Mouse (Mus musculus) embryonic facial prominence, embryonic 14.5 days (tissue): ENCODE results near the gene Pspn. TPM values are rescaled to one million over a fixed set of nuclear protein-coding genes. Genes with fewer than 3 reads are reported as not detected.
A peak's percentile ranks its signal among the peaks of the same experiment; 100 is the strongest.

Experiments
- ATAC-seq: fragments of 200-750 bp; cut with Nextera tagmentation; 2 replicates; pipeline ENCODE4 v1.8.0; 2017; ENCODE audit warnings: low read depth, moderate number of reproducible peaks, moderate TSS enrichment
- DNase-seq: peaks from one replicate; pipeline ENCODE4 v3.0.0-alpha.2; 2015; ENCODE audit warnings: low spot score
- H3K27ac ChIP-seq: fragments of 300-500 bp; sonication (generic); replicated peaks from 2 replicates; pipeline ENCODE4 v1.5.1; 2014; ENCODE audit warnings: low read depth, mild to moderate bottlenecking, low read length, moderate library complexity
- H3K27me3 ChIP-seq: fragments of 300-500 bp; sonication (generic); replicated peaks from 2 replicates; pipeline ENCODE4 v1.6.1; 2014; ENCODE audit warnings: low read length; ENCODE audit not compliant: control insufficient read depth, insufficient read depth
- H3K36me3 ChIP-seq: fragments of 300-500 bp; sonication (generic); 2 replicates; pipeline ENCODE4 v1.6.1; 2014; ENCODE audit warnings: low read length, mixed read lengths; ENCODE audit not compliant: control insufficient read depth, insufficient read depth
- H3K4me1 ChIP-seq: fragments of 300-500 bp; sonication (generic); 2 replicates; pipeline ENCODE4 v1.6.1; 2014; ENCODE audit warnings: antibody characterized with exemption, low read length; ENCODE audit not compliant: control insufficient read depth, insufficient read depth
- H3K4me2 ChIP-seq: fragments of 300-500 bp; sonication (generic); 2 replicates; pipeline ENCODE4 v1.6.1; 2014; ENCODE audit warnings: low read depth, mild to moderate bottlenecking, low read length, moderate library complexity, mixed read lengths
- H3K4me3 ChIP-seq: fragments of 300-500 bp; sonication (generic); 2 replicates; pipeline ENCODE4 v1.5.1; 2014; ENCODE audit warnings: low read depth, mild to moderate bottlenecking, low read length
- H3K9ac ChIP-seq: fragments of 300-500 bp; sonication (generic); 2 replicates; pipeline ENCODE4 v1.6.1; 2014; ENCODE audit warnings: low read depth, mild to moderate bottlenecking, low read length, moderate library complexity, mixed read lengths
- H3K9me3 ChIP-seq: fragments of 300-500 bp; sonication (generic); 2 replicates; pipeline ENCODE4 v1.6.1; 2016; ENCODE audit warnings: low read length; ENCODE audit not compliant: control insufficient read depth
- WGBS: fragments of 180-500 bp; shearing (Covaris S2); extraction: QIAGEN DNeasy Blood & Tissue Kit; methylation state at CpG from one replicate; pipeline ENCODE4 v1.1.7; 2014; 5-methylcytosine and 5-hydroxymethylcytosine counted together
- polyA plus RNA-seq: library from polyadenylated mRNA; unstranded; fragments of >200 nt; fragmentation: Nextera tagmentation; extraction: Ambion mirVana; gene quantifications from 2 replicates; pipeline ENCODE4 v1.2.1, GENCODE M21; 2014

Pspn gene
- polyA plus RNA-seq, 1 experiment from 2014 or later, result not detected

GRCm38 (mm10) chr17:57029691-57030090 is 29.9 kb upstream of the Pspn start:
- Histone ChIP-seq H3K4me2 (peak overlapping the region; percentile 93), H3K36me3 (peaks cover 41% of the 10 kb centered on the region), H3K9ac (peak overlapping the region; percentile 100; the same call in 1 of the 2 replicates), H3K4me1 (peaks cover 13% of the 10 kb centered on the region), H3K9me3 (no peaks in the 10 kb centered on the region), H3K27ac (no peak overlapping the region), H3K27me3 (no peaks in the 10 kb centered on the region), H3K4me3 (peak overlapping the region; percentile 99)
- DNase-seq (no peak), ATAC-seq (no peak)
- WGBS, result 43% methylated on average over 8 of the region's 8 CpGs

- Histone ChIP-seq H3K9ac (no peak overlapping the region), H3K36me3 (peaks cover 63% of the 10 kb centered on the region)
Observed at GRCm38 (mm10) chr17:57027471-57027870, 27.7 kb upstream of the Pspn start.

GRCm38 (mm10) chr17:57020960-57021359 is 21.1 kb upstream of the Pspn start:
- Histone ChIP-seq H3K9ac (no peak overlapping the region), H3K27me3 (no peaks in the 10 kb centered on the region), H3K4me3 (no peak overlapping the region), H3K4me1 (no peaks in the 10 kb centered on the region), H3K4me2 (no peak overlapping the region), H3K9me3 (no peaks in the 10 kb centered on the region), H3K36me3 (peaks cover 67% of the 10 kb centered on the region), H3K27ac (no peak overlapping the region)
- WGBS, result 92% methylated on average over 5 of the region's 5 CpGs
- ATAC-seq (no peak), DNase-seq (no peak)

More at GRCm38 (mm10) chr17:57027471-57027870, 27.7 kb upstream of the Pspn start:
- DNase-seq (no peak), ATAC-seq (no peak)
- H3K4me3 ChIP-seq, result no peak overlapping the region
- H3K27ac ChIP-seq, result no peak overlapping the region
- no peak overlapping the region for H3K4me2 ChIP-seq
- no peaks in the 10 kb centered on the region for H3K27me3 ChIP-seq
- H3K9me3 ChIP-seq, result no peaks in the 10 kb centered on the region
- WGBS, result 87% methylated on average over 4 of the region's 4 CpGs
- peaks cover 13% of the 10 kb centered on the region for H3K4me1 ChIP-seq

- Histone ChIP-seq H3K27me3 (no peaks in the 10 kb centered on the region), H3K27ac (no peak overlapping the region), H3K9ac (no peak overlapping the region), H3K4me1 (no peaks in the 10 kb centered on the region), H3K4me3 (no peak overlapping the region), H3K4me2 (no peak overlapping the region), H3K9me3 (no peaks in the 10 kb centered on the region), H3K36me3 (peaks cover 55% of the 10 kb centered on the region)
- ATAC-seq, result no peak
- WGBS, result 86% methylated on average over 2 of the region's 2 CpGs
- no peak for DNase-seq
Observed at GRCm38 (mm10) chr17:57019693-57020092, 19.9 kb upstream of the Pspn start.

- Histone ChIP-seq H3K4me3 (peak overlapping the region; percentile 72), H3K4me2 (peak overlapping the region; percentile 89), H3K36me3 (peaks cover 15% of the 10 kb centered on the region), H3K27ac (peak overlapping the region; percentile 97), H3K4me1 (peaks cover 13% of the 10 kb centered on the region), H3K27me3 (no peaks in the 10 kb centered on the region), H3K9me3 (no peaks in the 10 kb centered on the region), H3K9ac (peak overlapping the region; percentile 80; the same call in 1 of the 2 replicates)
- DNase-seq (no peak), ATAC-seq (no peak)
- WGBS, result 72% methylated on average over 13 of the region's 13 CpGs
Observed at GRCm38 (mm10) chr17:57012245-57012795, 12.5 kb upstream of the Pspn start.

- DNase-seq (peak; percentile 100), ATAC-seq (peak; percentile 93)
- H3K9ac ChIP-seq, result peak within 1 kb of the TSS; percentile 84
- WGBS, result under 1% methylated on average over 46 of the region's 51 CpGs
- H3K27me3 ChIP-seq, result no peaks in the 10 kb centered on the region
- no peaks in the 10 kb centered on the region for H3K9me3 ChIP-seq
- H3K4me1 ChIP-seq, result peaks cover 13% of the 10 kb centered on the region
- peaks cover 24% of the 10 kb centered on the region for H3K36me3 ChIP-seq
- peak within 1 kb of the TSS; percentile 89 for H3K4me2 ChIP-seq
- peak within 1 kb of the TSS; percentile 72 for H3K4me3 ChIP-seq
- peak within 1 kb of the TSS; percentile 97 for H3K27ac ChIP-seq
Observed at GRCm38 (mm10) chr17:57011236-57012141, 11.7 kb upstream of the Pspn start, which contains the start of the genes Gtf2f1 and Gm17949. Gene Gtf2f1 (minus strand): TSS chr17:57011288. Gene Gm17949 (plus strand): TSS chr17:57011469.

GRCm38 (mm10) chr17:57010911-57011235 is 11.1 kb upstream of the Pspn start:
- H3K9ac ChIP-seq, result peak overlapping the region; percentile 84
- ATAC-seq, result peak; percentile 25
- H3K4me3 ChIP-seq, result peak overlapping the region; percentile 72
- H3K27me3 ChIP-seq, result no peaks in the 10 kb centered on the region
- peaks cover 13% of the 10 kb centered on the region for H3K4me1 ChIP-seq
- peak overlapping the region; percentile 67 for H3K27ac ChIP-seq
- no peaks in the 10 kb centered on the region for H3K9me3 ChIP-seq
- H3K4me2 ChIP-seq, result peak overlapping the region; percentile 86
- peaks cover 29% of the 10 kb centered on the region for H3K36me3 ChIP-seq
- 0% methylated on average over 19 of the region's 19 CpGs for WGBS
- no peak for DNase-seq

GRCm38 (mm10) chr17:57007137-57007905 is 7.5 kb upstream of the Pspn start:
- ATAC-seq (no peak), DNase-seq (no peak)
- Histone ChIP-seq H3K36me3 (peaks cover 62% of the 10 kb centered on the region), H3K27ac (no peak overlapping the region), H3K4me3 (no peak overlapping the region), H3K4me1 (peaks cover 9% of the 10 kb centered on the region), H3K27me3 (no peaks in the 10 kb centered on the region), H3K4me2 (no peak overlapping the region), H3K9me3 (no peaks in the 10 kb centered on the region), H3K9ac (no peak overlapping the region)
- 94% methylated on average over 13 of the region's 13 CpGs for WGBS
